Mouse (Mus musculus): ENCODE results near the gene Ddx46.
"Not testable (repeated sequence)": the region's sequence is repeated elsewhere in the genome, so short reads cannot be mapped to it uniquely, and the experiment has no call there.

The Ddx46 gene

GRCm38 (mm10) chr13:55640480-55640879, 5.7 kb downstream of the Ddx46 start:
- peak; percentile 83 for DNase-seq

- peak; percentile 15 for DNase-seq
Observed at GRCm38 (mm10) chr13:55644525-55644924, 9.7 kb downstream of the Ddx46 start.

DNA sequence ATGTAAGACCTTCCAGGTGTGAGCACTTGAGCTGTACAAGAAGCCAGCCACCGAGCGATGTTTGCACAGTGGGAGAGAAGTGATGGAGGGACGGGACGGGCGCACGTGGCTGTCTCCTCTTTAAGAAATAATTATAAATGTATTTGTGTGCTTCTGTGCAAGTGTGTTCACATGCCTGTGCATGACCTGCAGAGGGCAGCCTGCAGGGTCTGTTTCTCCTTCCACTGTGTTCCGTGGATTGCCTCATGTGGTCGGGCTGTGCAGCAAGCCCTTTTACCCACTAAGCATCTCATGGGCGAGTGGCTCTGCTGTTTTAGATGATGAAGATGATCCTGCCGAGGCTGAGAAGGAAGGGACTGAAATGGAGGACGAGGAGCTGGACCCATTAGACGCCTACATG, 15.3 kb downstream of the Ddx46 start:
- DNase-seq, result no peak

GRCm38 (mm10) chr13:55650980-55651379, 16.2 kb downstream of the Ddx46 start:
- DNase-seq, result no peak

DNA sequence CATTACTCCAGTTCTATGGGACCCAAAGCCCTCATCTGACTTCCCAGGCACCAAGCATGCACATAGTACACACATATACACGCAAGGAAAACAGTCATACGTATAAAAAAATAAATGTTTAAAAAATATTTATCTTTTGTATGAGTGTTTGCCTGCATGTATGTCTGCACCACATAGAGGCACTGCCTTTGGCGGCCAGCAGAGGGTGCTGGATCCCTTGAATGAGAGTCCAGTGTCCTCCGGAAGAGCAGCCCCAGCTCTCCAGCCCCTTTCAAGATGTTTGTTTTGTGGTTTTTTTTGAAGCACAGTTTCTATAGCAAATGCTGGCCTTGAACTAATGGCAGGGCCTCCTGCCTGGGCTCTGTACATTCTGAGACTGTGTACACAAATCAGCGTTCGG, 33.7 kb downstream of the Ddx46 start:
- peak; percentile 45 for DNase-seq

DNA sequence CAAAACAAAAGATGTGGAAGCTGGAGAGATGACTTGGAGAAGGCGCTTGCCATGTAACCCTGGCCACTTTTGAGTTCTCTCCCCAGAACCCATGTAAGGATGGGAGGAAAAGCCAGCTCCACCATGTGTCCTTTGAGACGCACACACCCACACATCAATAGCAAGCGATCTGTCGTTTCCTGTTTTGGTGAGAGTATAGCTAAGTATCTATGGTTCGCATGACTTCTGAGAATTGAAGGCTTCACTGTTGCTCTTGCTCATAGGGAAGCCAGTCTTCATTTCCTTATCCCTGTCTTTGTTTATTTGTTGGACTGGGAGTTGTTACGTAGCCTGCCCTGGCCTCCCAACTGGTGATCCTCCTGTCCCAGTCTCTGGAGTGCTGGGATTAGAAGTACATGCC, 37.9 kb downstream of the Ddx46 start:
- DNase-seq, result no peak

DNA sequence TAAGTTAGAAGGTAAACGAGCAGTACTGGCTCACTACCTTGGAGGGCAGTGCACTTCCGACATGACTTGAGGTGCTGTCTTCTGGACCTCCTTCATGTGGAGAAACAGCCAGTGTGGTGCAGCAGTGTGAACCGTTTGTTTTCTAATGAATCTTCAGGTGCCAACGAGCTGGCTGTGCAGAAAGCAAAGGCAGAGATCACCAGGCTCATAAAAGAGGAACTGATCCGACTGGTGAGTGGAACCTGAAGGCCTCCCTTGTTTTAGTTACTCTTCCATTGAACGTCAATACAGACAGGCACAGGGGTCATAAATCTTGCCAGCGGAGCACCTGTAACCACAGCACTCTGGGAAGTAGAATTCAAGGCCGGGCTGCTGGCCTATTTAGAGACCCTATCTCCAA, 42.5 kb downstream of the Ddx46 start:
- DNase-seq, result no peak

- peak; percentile 58 for DNase-seq
Observed at GRCm38 (mm10) chr13:55682201-55682600, 47.4 kb downstream of the Ddx46 start.

DNA sequence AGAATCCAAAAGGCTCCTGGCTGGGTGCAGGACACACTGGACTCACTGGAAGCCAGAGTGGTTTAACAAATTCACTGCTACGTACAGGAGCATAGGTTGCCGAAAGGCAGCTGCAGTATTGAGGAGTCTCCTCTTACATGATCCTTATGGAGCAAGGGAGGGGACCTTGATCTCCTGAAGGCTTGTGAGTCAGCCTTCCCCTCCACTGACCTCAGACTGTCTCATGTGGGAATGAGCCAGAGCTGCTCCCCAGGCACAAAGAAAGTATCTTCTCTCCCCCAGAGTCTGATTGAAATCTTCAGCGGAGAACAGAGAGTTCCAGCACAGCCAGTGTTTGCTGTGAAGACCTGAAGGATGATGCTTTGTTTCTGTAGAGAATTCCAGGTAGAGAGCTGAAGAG, 48.8 kb downstream of the Ddx46 start:
- DNase-seq, result no peak

- DNase-seq, result no peak
Observed at GRCm38 (mm10) chr13:55686107-55686633, 51.3 kb downstream of the Ddx46 start.

GRCm38 (mm10) chr13:55687927-55688602, 53.2 kb downstream of the Ddx46 start:
- no peak for DNase-seq

DNA sequence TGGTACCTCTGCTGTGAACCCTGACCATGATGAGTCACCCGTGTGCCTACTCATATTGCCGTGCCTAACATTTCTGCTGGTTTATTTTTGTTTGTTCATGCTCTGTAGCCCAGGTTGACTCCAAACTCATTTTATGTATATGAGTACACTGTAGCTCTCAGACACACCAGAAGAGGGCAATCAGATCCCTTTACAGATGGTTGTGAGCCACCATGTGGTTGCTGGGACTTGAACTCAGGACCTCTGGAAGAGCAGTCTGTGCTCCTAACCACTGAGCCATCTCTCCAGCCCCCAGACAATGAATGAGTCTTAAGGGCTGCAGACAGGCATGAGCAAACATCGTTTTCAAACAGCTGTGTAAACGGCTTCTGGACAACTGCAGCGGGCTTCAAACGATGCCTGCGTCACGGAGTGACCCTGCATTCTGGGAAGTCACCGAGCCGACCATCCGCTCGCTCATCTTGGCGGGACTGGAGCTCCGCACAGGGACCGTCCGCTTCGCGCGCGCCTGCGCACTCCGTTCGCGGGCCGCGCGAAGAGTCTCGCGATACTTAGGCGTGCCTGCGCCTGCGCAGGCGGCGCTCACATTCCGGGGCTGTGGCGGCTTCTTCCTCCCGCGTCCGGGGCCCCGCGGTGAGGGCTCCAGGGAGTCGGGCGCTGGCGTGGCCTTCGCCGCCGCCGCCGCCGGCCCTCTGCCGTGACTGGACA, 57.9 kb downstream of the Ddx46 start, which contains the start of gene B230219D22Rik:
Gene B230219D22Rik (plus strand): TSS at position 590 of the 708 bp plus-strand sequence.
- DNase-seq, result peak; percentile 95

DNA sequence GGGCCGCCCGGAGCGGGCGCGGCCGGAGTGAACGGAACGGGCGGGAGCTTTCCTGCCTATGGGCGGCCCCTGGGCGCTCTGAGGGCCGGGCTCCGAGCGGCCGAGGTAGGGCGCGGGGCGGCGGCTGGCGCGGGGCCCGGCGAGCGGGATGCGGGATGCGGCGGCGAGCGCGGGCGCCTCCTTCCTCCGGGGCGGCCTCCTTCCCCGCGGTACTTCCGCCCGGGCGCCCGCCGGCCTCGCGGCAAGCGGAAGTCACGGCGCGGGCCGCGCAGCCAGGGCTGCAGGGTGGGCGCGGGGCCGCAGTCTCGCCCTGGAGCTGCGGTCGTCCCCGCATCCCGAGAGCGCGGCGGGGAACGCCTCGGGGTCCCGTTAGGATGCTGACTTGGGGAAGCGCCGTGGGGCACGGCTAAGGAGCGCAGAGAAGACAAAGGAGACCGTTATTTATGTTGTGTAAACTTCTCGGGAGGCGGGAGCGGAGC, 58.5 kb downstream of the Ddx46 start:
- DNase-seq, result no peak

DNA sequence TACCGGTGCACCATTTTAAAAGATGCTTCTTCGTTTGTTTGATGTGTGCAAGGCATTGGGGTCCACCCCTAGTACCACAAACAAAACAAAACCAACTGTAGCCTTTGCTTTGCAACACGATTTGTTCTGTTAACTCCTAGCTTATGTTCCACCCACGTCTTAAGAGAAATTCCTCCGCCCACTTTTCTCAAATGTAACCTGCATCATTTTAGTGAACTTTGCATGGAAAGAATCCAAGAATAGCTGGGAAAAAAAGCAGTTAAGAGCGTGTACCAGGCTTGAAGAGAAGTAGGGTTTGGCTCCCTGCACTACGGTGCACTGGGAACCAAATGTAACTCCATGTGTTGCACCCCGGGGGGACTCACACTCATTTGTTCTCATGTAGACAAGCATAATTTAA, 59.3 kb downstream of the Ddx46 start:
- DNase-seq, result no peak

DNA sequence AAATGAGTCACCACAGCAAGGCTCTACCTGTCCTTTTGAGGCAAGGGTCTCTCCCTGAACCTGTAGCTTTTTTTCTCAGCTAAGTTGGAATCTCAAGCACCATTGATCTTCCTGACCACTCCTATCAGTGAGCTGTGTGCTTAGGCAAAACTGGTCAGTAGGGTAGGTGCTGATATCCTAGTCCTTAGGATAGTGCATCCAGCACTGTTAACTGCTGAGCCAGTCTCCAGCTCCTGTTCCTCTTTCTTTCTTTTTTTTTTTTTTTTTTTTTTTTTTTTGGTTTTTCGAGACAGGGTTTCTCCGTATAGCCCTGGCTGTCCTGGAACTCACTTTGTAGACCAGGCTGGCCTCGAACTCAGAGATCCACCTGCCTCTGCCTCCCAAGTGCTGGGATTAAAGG, 61.2 kb downstream of the Ddx46 start:
- DNase-seq, result not testable (repeated sequence)

DNA sequence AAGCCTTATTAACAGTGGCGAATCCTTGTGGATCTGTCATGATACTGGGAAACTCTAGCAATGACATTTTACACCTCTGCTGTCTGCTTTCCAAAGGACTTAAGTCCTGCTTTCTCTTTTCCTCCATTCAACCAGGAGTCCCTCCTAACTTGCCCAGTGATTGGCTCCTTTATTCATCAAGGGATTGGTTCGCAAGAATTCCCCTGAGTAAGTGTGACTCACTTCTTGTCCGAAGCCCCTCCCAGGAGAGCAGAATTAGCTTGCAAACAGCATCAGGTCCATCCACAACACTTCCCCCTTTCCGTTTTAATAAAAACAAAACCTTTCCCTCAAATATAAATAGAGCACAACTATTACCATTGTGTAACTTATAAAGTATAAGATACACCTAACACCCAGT, 69.5 kb downstream of the Ddx46 start:
- no peak for DNase-seq

- no peak for DNase-seq
Observed at GRCm38 (mm10) chr13:55712846-55713245, 78.0 kb downstream of the Ddx46 start.

GRCm38 (mm10) chr13:55714501-55715166, 79.8 kb downstream of the Ddx46 start, which contains the start of gene Txndc15:
TSS of gene Txndc15 (plus strand) at chr13:55714650.
- DNase-seq, result peak; percentile 92

GRCm38 (mm10) chr13:55715167-55715512, 80.3 kb downstream of the Ddx46 start:
- DNase-seq, result no peak

- no peak for DNase-seq
Observed at GRCm38 (mm10) chr13:55715908-55716510, 81.2 kb downstream of the Ddx46 start.

- DNase-seq, result no peak
Observed at GRCm38 (mm10) chr13:55721516-55721915, 86.7 kb downstream of the Ddx46 start.

DNA sequence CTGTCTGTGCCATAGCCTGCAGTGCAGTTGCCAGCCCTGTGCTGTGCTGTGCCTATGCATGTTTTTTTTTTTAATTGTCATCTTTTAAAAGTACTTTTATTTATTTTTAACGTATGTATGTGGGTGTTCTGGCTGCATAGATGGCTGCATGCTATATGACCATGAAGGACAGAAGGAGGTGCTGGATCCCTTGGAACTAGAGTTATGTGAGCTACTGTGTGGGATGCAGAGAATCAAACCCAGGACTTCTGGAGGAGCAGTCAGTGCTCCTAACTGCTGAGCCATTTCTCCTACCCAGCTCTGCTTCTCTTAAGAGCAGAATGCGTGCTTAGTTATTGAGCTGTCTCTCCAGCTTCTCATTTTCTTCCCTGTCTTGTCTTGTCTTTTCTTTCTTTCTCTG, 87.2 kb downstream of the Ddx46 start:
- DNase-seq, result no peak

- DNase-seq, result peak; percentile 28
Observed at GRCm38 (mm10) chr13:55726598-55727119, 91.8 kb downstream of the Ddx46 start.

Measured in kidney, postnatal 14 days (tissue).